Mouse (Mus musculus) heart, postnatal 0 days (tissue): Measurements from ENCODE around the gene Arap1. TPM values are rescaled to one million over a fixed set of nuclear protein-coding genes. Genes with fewer than 3 reads are reported as not detected.

Experiments
- ATAC-seq: fragments of 200-750 bp; cut with Nextera tagmentation; 2 replicates; pipeline ENCODE4 v1.8.0; 2017; ENCODE audit warnings: low read depth, moderate number of reproducible peaks, moderate library complexity; ENCODE audit not compliant: insufficient read depth
- DNase-seq: peaks from one replicate; pipeline ENCODE4 v3.0.0-alpha.2; 2016; ENCODE audit warnings: low spot score
- H3K27ac ChIP-seq: fragments of 300-500 bp; sonication (generic); 2 replicates; pipeline ENCODE4 v1.5.1; 2014; ENCODE audit warnings: low read depth, mild to moderate bottlenecking
- H3K27me3 ChIP-seq: fragments of 300-500 bp; sonication (generic); 2 replicates; pipeline ENCODE4 v1.6.1; 2014; ENCODE audit warnings: low read length, mixed read lengths; ENCODE audit not compliant: control insufficient read depth, insufficient read depth
- H3K36me3 ChIP-seq: fragments of 300-500 bp; sonication (generic); replicated peaks from 2 replicates; pipeline ENCODE4 v1.6.1; 2014; ENCODE audit warnings: low read length, mixed read lengths; ENCODE audit not compliant: control insufficient read depth, insufficient read depth
- H3K4me1 ChIP-seq: fragments of 300-500 bp; sonication (generic); 2 replicates; pipeline ENCODE4 v1.6.1; 2014; ENCODE audit warnings: antibody characterized with exemption; ENCODE audit not compliant: control insufficient read depth, insufficient read depth
- H3K4me2 ChIP-seq: fragments of 300-500 bp; sonication (generic); 2 replicates; pipeline ENCODE4 v1.6.1; 2014; ENCODE audit warnings: low read depth, mild to moderate bottlenecking, low read length, moderate library complexity
- H3K4me3 ChIP-seq: fragments of 300-500 bp; sonication (generic); 2 replicates; pipeline ENCODE4 v1.5.1; 2014; ENCODE audit warnings: low read depth, low read length
- H3K9ac ChIP-seq: fragments of 300-500 bp; sonication (generic); replicated peaks from 2 replicates; pipeline ENCODE4 v1.6.1; 2014; ENCODE audit warnings: low read depth, low read length, mixed read lengths
- H3K9me3 ChIP-seq: fragments of 300-500 bp; sonication (generic); replicated peaks from 2 replicates; pipeline ENCODE4 v1.6.1; 2016; ENCODE audit warnings: low read length; ENCODE audit not compliant: control insufficient read depth
- CTCF ChIP-seq: IDR thresholded peaks from 2 replicates; pipeline ENCODE4 v1.5.1; 2016; ENCODE audit warnings: antibody characterized with exemption, control low read depth, low read depth
- EP300 ChIP-seq: IDR thresholded peaks from 2 replicates; pipeline ENCODE4 v1.6.1; 2016; ENCODE audit warnings: antibody characterized with exemption, low read depth
- WGBS: fragments of 180-500 bp; shearing (Covaris S2); extraction: QIAGEN DNeasy Blood & Tissue Kit; methylation state at CpG from one replicate; pipeline ENCODE4 v1.1.7; 2014; 5-methylcytosine and 5-hydroxymethylcytosine counted together
- polyA plus RNA-seq: library from polyadenylated mRNA; unstranded; fragments of >200 nt; fragmentation: Nextera tagmentation; extraction: Ambion mirVana; gene quantifications from 2 replicates; pipeline ENCODE4 v1.2.1, GENCODE M21; 2015
- total RNA-seq: library from RNA; depleted of rRNA; stranded (reverse); fragments of >200 nt; gene quantifications from 2 replicates; pipeline ENCODE4 v1.2.3, GENCODE M21; 2014; ENCODE audit warnings: low replicate concordance

Arap1 gene
- total and polyA plus RNA-seq, 2 experiments from 2014 or later = 18.6 to 101 TPM

DNA sequence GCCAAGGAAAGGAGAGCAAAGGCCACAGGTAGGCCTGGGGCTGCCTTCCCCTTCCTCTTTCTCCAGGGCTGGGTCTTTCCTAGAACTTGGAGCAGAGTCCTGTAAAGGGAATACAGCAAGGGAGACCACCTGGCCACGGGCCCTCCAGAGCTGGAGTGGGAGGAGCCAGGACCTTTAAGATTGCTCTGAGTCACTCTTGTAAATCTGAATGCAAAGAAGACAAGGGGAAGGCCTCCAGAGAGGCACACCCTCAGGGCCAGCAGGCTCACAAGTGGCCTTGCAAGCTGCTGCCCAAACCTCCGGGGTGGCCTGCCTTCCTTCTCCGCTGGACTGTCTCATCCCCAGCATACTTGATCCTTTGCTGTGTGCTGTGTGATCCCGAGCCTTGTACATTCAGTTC lies 13.9 kb downstream of the Arap1 start:
- DNase-seq (no peak), ATAC-seq (no peak)
- no peak for TF ChIP-seq EP300
- H3K9ac ChIP-seq = no peak overlapping the region
- H3K27ac ChIP-seq = no peak overlapping the region
- H3K27me3 ChIP-seq = no peaks in the 10 kb centered on the region
- H3K4me1 ChIP-seq = no peaks in the 10 kb centered on the region
- H3K36me3 ChIP-seq = no peaks in the 10 kb centered on the region
- no peak overlapping the region for H3K4me3 ChIP-seq
- H3K4me2 ChIP-seq = no peak overlapping the region
- H3K9me3 ChIP-seq = no peaks in the 10 kb centered on the region
- WGBS = 59% methylated on average over 4 of the region's 4 CpGs

DNA sequence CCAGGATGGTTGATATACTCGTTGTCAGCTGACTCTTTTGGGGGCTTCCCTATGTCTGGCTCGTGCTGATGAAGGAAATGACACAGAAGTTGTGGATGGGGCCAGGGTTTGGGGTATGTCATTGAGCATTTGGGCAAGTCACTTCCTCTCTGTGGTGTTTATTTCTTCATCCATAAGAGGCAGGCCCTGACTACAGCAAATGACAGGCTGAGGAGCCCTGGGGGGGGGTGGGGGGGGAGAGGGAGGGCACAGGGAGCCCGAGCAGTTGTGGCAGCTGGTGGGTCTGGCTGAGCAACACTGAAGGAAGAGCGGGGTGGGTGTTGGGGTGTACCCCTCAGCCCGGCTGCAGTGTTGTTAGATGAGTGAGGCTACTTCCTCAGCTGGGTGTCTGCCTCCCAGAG lies 14.9 kb downstream of the Arap1 start:
- no peak overlapping the region for H3K9ac ChIP-seq
- no peak overlapping the region for H3K4me2 ChIP-seq
- no peak overlapping the region for H3K27ac ChIP-seq
- TF ChIP-seq EP300 = no peak
- no peak for TF ChIP-seq CTCF
- no peaks in the 10 kb centered on the region for H3K4me1 ChIP-seq
- no peak overlapping the region for H3K4me3 ChIP-seq
- no peaks in the 10 kb centered on the region for H3K27me3 ChIP-seq
- no peaks in the 10 kb centered on the region for H3K9me3 ChIP-seq
- no peak for ATAC-seq
- DNase-seq = no peak
- H3K36me3 ChIP-seq = no peaks in the 10 kb centered on the region
- WGBS = 61% methylated on average over 5 of the region's 5 CpGs

- H3K27me3 ChIP-seq = no peaks in the 10 kb centered on the region
- no peaks in the 10 kb centered on the region for H3K4me1 ChIP-seq
- ATAC-seq (no peak), DNase-seq (no peak)
- no peak overlapping the region for H3K4me3 ChIP-seq
- H3K9ac ChIP-seq = no peak overlapping the region
- no peak for TF ChIP-seq EP300
- TF ChIP-seq CTCF = no peak
- no peak overlapping the region for H3K4me2 ChIP-seq
- H3K27ac ChIP-seq = no peak overlapping the region
- WGBS = 78% methylated on average over 5 of the region's 5 CpGs
- H3K36me3 ChIP-seq = no peaks in the 10 kb centered on the region
- H3K9me3 ChIP-seq = no peaks in the 10 kb centered on the region
Measured at GRCm38 (mm10) chr7:101363914-101364313, 16.0 kb downstream of the Arap1 start.

DNA sequence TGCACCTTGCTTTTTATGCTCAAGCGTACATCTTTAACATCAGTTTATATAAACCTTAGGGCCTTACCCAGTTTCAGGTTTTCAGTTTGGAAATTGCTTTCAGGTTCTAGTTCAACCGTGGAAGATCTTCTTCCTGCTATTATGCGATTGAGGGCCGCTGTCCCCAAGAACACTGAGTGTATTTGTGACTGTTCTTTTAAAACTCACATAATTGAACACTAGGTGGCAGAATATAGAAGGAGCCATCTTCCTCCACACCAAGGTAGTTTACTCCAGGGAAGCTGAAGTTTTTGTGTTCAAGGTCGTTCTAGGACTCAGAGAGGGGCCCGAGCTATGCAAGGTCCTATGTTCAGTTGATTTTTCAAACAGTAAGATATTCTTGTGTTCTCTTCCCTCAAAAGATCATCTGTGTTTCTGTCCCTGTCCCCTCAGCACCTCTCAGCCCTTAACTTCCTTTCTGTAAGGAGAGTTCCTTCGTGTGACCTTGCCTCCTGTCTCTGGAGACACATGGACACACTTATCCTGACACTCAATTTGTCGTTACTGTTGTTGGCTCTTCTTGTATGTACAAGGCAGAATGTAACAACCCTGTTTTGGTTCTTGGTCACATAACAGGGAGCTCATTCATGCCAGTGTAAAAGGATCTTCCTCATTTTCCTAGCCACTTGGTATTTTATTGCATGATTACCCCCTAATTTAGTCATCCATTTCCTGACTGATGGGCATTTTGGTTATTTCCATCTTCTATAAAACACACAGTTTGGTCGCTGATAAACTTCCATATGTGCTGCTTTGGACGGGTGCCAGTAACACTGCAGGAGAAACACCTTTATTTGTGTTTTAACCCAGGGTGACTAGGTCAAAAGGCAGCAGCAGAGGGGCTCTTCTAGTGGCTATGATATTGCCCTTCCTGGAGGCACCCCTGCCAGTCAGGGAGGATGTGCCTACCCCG lies 20.3 kb downstream of the Arap1 start:
- 57% methylated on average over 11 of the region's 11 CpGs for WGBS
- Histone ChIP-seq H3K4me2 (no peak overlapping the region), H3K4me3 (no peak overlapping the region), H3K36me3 (no peaks in the 10 kb centered on the region), H3K27me3 (no peaks in the 10 kb centered on the region), H3K27ac (no peak overlapping the region), H3K9ac (no peak overlapping the region), H3K9me3 (no peaks in the 10 kb centered on the region), H3K4me1 (no peaks in the 10 kb centered on the region)
- DNase-seq (no peak), ATAC-seq (no peak)
- TF ChIP-seq CTCF = peak; percentile 49
- no peak for TF ChIP-seq EP300

DNA sequence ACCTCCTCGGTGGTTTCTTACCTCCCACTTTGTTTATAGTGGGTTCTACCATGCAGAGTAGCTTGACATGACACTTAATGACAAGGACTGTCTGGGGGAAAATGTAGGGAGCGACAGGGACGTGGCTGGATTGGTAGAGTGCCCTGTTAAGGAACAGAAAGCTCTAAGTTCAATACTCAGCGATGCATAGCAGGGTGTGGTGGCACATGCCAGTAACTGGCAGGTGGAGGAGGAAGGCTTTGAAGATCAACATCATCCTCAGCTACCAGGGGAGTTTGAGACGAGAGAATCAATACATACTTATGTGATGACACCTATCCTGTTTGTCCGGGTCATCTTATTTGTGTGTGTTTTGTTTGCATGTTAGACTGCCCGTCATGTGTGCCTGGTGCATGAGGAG lies 21.8 kb downstream of the Arap1 start:
- TF ChIP-seq CTCF = no peak
- no peak for TF ChIP-seq EP300
- Histone ChIP-seq H3K27me3 (no peaks in the 10 kb centered on the region), H3K4me2 (no peak overlapping the region), H3K4me3 (no peak overlapping the region), H3K4me1 (no peaks in the 10 kb centered on the region), H3K27ac (no peak overlapping the region), H3K9me3 (no peaks in the 10 kb centered on the region), H3K9ac (no peak overlapping the region), H3K36me3 (no peaks in the 10 kb centered on the region)
- no peak for ATAC-seq
- DNase-seq = no peak
- WGBS = 78% methylated on average over 7 of the region's 7 CpGs

- no peaks in the 10 kb centered on the region for H3K36me3 ChIP-seq
- no peak overlapping the region for H3K4me2 ChIP-seq
- no peak overlapping the region for H3K27ac ChIP-seq
- no peak for ATAC-seq
- no peak for TF ChIP-seq CTCF
- TF ChIP-seq EP300 = no peak
- WGBS = 86% methylated on average over 26 of the region's 26 CpGs
- no peak overlapping the region for H3K9ac ChIP-seq
- peaks cover 8% of the 10 kb centered on the region; the same call in 1 of the 2 replicates for H3K4me1 ChIP-seq
- H3K9me3 ChIP-seq = no peaks in the 10 kb centered on the region
- H3K4me3 ChIP-seq = no peak overlapping the region
- DNase-seq = no peak
- no peaks in the 10 kb centered on the region for H3K27me3 ChIP-seq
Measured at GRCm38 (mm10) chr7:101373082-101373481, 25.2 kb downstream of the Arap1 start.
